Mouse (Mus musculus) heart, adult 2 months (tissue): ENCODE results near the gene Gprc5b. TPM values are rescaled to one million over a fixed set of nuclear protein-coding genes. Genes with fewer than 3 reads are reported as not detected.

Source experiments
- DNase-seq, 2 experiments: peaks; one replicate each; pipeline ENCODE4 v3.0.0; 2021
- H3K27ac ChIP-seq: fragments of 200-600 bp; 2 replicates; pipeline ENCODE4 v1.8.1; 2022
- H3K27me3 ChIP-seq: fragments of 200-500 bp; 2 replicates; pipeline ENCODE4 v1.6.1; 2012; ENCODE audit warnings: mild to moderate bottlenecking, low read length, inconsistent platforms, mixed read lengths; ENCODE audit not compliant: control insufficient read depth, insufficient read depth
- H3K36me3 ChIP-seq: fragments of 200-500 bp; 2 replicates; pipeline ENCODE4 v1.6.1; 2012; ENCODE audit warnings: low read length, inconsistent platforms; ENCODE audit not compliant: control insufficient read depth, insufficient read depth
- H3K4me1 ChIP-seq: fragments of 200-500 bp; 2 replicates; pipeline ENCODE4 v1.6.1; 2011; ENCODE audit warnings: low read length; ENCODE audit not compliant: control insufficient read depth, insufficient read depth
- H3K4me3 ChIP-seq: fragments of 200-600 bp; 2 replicates; pipeline ENCODE4 v1.8.1; 2022
- H3K79me2 ChIP-seq: fragments of 200-500 bp; replicated peaks from 2 replicates; pipeline ENCODE4 v1.6.1; 2012; ENCODE audit warnings: mild to moderate bottlenecking, inconsistent platforms, low read length, moderate library complexity, mixed read lengths; ENCODE audit not compliant: control insufficient read depth, insufficient read depth
- H3K9ac ChIP-seq: fragments of 200-500 bp; 2 replicates; pipeline ENCODE4 v1.6.1; 2012; ENCODE audit warnings: low read depth, mild to moderate bottlenecking, control low read depth, inconsistent platforms, low read length, mixed read lengths
- CTCF ChIP-seq: fragments of 200-600 bp; IDR thresholded peaks from 2 replicates; pipeline ENCODE4 v1.8.1; 2022; ENCODE audit warnings: antibody characterized with exemption, mild to moderate bottlenecking, moderate library complexity
- EP300 ChIP-seq: fragments of 200-500 bp; IDR thresholded peaks from 2 replicates; pipeline ENCODE4 v1.6.1; 2011; ENCODE audit warnings: low read depth, low read length, control low read depth; ENCODE audit not compliant: insufficient read depth
- POLR2A ChIP-seq: fragments of 200-500 bp; IDR thresholded peaks from 2 replicates; pipeline ENCODE4 v1.6.1; 2011; ENCODE audit warnings: mild to moderate bottlenecking, low read depth, low read length, control low read depth; ENCODE audit not compliant: insufficient read depth
- WGBS: fragments of 180-500 bp; shearing (Covaris S2); methylation state at CpG from one replicate; pipeline ENCODE4 v1.1.7; 2018; 5-methylcytosine and 5-hydroxymethylcytosine counted together
- intact Hi-C: fragments of 180-260 bp; cut with DNase I; formaldehyde crosslinking; loops from one replicate; pipeline ENCODE4 v1.15.1; 2025
- polyA plus RNA-seq: library from polyadenylated mRNA; depleted of rRNA; stranded (reverse); fragments of >200 nt; gene quantifications from 2 replicates; pipeline ENCODE4 v1.2.3, GENCODE M21; 2012
- total RNA-seq, 2 experiments: library from RNA; stranded (reverse); gene quantifications; 2 replicates each; pipeline ENCODE4 v1.2.3; 2021

Gprc5b gene
- total and polyA plus RNA-seq, 3 experiments, result 11.3 to 24.0 (median 11.6) TPM

DNA sequence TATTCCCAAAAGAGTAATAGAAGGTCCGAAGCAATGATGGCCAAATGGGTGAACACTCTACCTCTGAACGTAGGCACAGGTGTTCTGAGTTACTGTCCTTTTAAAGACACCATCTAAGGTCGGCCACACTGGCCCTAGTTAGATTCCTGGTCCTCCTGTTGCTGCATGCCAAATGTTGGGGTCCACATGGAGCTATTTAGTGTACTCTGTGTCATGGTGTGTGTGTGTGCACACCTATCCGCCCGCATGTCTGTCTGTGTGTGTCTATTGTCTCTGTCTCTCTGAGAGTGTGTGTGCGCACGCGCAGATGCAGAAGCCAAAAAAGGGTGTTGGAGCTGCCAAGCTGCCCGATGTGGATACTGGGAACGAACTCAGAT lies 17.9 kb downstream of the Gprc5b start:
- no peak for TF ChIP-seq CTCF
- Histone ChIP-seq H3K27ac (peak overlapping the region; percentile 60), H3K36me3 (no peaks in the 10 kb centered on the region), H3K79me2 (no peaks in the 10 kb centered on the region), H3K27me3 (no peaks in the 10 kb centered on the region), H3K4me3 (no peak overlapping the region), H3K4me1 (peaks cover 10% of the 10 kb centered on the region), H3K9ac (no peak overlapping the region)
- 78% methylated on average over 10 of the region's 10 CpGs for WGBS
- intact Hi-C loops, result no loop called here
- no peak for DNase-seq

DNA sequence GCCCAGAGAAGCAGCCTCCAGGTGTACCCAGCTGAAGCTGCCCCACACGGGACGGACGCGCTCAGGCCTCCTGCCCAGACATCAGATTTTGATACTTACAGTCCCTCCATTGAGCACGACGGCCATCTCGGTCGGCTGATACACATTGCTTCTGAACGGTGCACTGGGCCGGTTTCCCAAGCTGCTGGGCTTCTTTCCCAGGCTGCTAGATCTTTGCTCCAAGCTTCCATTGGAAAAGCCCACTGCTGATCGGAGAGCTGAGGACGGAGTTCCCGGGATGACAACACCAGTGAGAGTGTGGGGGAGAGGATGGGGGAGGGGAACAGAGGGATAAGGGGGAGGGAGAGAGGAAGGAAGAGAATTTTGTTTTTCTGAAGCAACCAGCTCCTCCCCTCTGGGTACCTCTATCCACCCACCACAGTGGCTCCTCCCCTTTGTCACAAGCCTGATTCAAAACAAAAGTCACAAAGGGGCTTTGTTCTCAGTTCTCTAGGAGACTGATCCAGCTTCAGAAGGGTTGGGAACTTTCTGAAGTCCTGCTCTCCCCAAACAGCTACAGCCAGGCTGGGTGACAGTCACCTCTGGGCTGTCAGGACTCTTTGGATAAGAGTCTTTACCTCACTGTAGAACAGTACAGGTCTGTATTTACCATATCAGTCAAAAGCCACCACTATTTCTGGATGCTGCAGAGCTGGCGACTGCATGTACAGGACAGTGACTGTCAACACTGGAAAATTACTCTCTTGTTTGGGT lies 18.4 kb downstream of the Gprc5b start:
- Histone ChIP-seq H3K4me3 (peak overlapping the region; percentile 10; the same call in 1 of the 2 replicates), H3K27me3 (no peaks in the 10 kb centered on the region), H3K4me1 (peaks cover 5% of the 10 kb centered on the region), H3K36me3 (no peaks in the 10 kb centered on the region), H3K9ac (no peak overlapping the region), H3K79me2 (no peaks in the 10 kb centered on the region), H3K27ac (peak overlapping the region; percentile 60)
- intact Hi-C loops, result no loop called here
- 19% methylated on average over 14 of the region's 14 CpGs for WGBS
- 0 out of 2 replicates have a peak, but pooled peaks have one; percentile 42 for TF ChIP-seq POLR2A
- TF ChIP-seq EP300, result no peak
- DNase-seq, result peak; percentile 76 to 79

DNA sequence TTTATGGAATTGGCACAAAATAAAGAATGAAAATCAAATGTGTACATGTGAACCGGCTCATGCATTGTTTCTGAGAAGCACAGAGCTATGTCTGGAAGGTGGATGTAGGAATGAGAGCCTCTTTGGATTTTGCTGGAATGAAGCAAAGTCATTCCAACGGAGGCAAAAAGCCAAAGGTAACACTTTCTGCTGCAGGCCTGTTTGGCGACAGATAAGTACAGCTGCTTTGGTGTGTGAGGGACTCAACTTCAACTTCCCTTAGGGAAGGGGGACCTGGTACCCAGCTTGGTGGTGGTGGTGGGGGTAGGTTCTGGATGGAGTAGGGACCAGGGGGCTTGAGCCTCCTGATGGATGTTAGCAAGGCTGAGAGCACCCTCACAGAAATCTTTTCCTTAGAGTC lies 19.2 kb downstream of the Gprc5b start:
- DNase-seq, result peak in 1 of 2 experiments; percentile 21
- Histone ChIP-seq H3K36me3 (no peaks in the 10 kb centered on the region), H3K27ac (peak overlapping the region; percentile 32), H3K4me3 (peak overlapping the region; percentile 10; the same call in 1 of the 2 replicates), H3K79me2 (no peaks in the 10 kb centered on the region), H3K4me1 (peaks cover 3% of the 10 kb centered on the region), H3K27me3 (no peaks in the 10 kb centered on the region), H3K9ac (no peak overlapping the region)
- WGBS, result 31% methylated on average over 3 of the region's 3 CpGs
- TF ChIP-seq POLR2A, result no peak
- no peak for TF ChIP-seq EP300
- TF ChIP-seq CTCF, result no peak
- intact Hi-C loops, result no loop called here

DNA sequence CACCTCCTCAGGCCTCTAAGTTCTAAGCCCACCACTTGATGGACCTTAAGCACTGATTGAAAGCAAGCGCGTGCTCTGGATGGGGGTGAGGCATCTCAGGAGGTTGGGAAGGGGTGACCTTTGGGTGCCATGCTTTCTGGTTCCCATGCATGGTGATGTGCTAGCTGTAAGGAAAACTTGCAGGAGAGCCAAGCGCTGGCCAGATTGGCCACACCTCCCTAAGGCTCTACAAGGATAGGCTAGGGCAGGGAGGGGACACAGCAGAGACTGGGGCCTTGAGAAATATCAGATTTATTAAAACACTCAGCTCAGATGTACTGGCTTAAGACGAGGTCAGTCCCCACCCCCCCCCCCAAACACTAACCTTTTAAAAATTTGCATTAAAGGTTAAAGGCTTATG lies 21.6 kb downstream of the Gprc5b start:
- peaks cover 3% of the 10 kb centered on the region for H3K4me1 ChIP-seq
- TF ChIP-seq EP300, result no peak
- TF ChIP-seq POLR2A, result no peak
- no peak for TF ChIP-seq CTCF
- H3K79me2 ChIP-seq, result no peaks in the 10 kb centered on the region
- WGBS, result 90% methylated on average over 4 of the region's 4 CpGs
- no peak overlapping the region for H3K4me3 ChIP-seq
- H3K36me3 ChIP-seq, result no peaks in the 10 kb centered on the region
- H3K27ac ChIP-seq, result no peak overlapping the region
- no peaks in the 10 kb centered on the region for H3K27me3 ChIP-seq
- intact Hi-C loops, result no loop called here
- no peak overlapping the region for H3K9ac ChIP-seq
- no peak for DNase-seq

DNA sequence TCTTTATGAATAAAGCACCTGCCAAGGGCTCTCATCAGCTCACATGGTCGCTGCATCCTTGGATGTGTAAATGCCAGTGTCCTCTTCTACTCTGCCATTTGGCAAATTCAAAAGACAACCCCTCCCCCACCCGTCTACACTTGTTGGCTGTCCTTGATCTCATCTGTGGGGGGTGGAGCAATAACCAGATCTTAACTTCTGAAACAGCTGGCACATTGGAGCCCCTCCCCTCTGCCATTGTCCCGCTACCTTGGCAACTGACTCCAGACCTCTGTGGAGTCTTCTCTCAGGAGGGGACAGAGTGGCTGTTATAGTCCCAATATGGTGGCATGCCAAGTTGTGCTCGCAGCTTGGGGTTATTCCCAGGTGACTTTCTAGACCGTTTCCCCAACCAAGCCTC lies 22.7 kb downstream of the Gprc5b start:
- no peak overlapping the region for H3K27ac ChIP-seq
- no peak overlapping the region for H3K4me3 ChIP-seq
- peaks cover 3% of the 10 kb centered on the region for H3K4me1 ChIP-seq
- H3K79me2 ChIP-seq, result no peaks in the 10 kb centered on the region
- DNase-seq, result no peak
- no peaks in the 10 kb centered on the region for H3K36me3 ChIP-seq
- no peaks in the 10 kb centered on the region for H3K27me3 ChIP-seq
- no peak overlapping the region for H3K9ac ChIP-seq
- no peak for TF ChIP-seq EP300
- no peak for TF ChIP-seq POLR2A
- TF ChIP-seq CTCF, result no peak
- 76% methylated on average over 5 of the region's 5 CpGs for WGBS
- intact Hi-C loops, result no loop called here

DNA sequence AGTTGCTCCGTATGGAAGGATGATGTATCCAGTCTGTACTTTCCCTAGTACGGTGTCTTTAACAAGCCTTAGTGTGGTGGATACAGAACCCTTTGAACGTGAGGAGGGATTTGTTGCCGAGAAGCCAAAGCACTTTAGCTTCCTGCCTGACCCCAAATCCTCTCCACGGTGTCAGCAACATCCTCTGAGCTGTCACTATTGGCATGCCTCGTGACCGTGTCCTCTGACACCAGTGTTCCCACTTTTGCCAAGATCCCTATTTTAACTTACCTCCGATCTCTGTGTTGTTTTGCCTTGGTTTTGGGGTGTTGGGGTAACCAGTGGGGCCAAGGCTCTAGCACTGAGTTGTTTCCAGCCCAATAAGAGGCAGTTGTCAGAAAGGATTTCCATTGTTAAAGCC lies 23.5 kb downstream of the Gprc5b start:
- TF ChIP-seq EP300 (no peak), POLR2A (no peak), CTCF (no peak)
- no peak overlapping the region for H3K4me3 ChIP-seq
- no peak overlapping the region for H3K9ac ChIP-seq
- H3K36me3 ChIP-seq, result no peaks in the 10 kb centered on the region
- no peaks in the 10 kb centered on the region for H3K27me3 ChIP-seq
- H3K4me1 ChIP-seq, result peaks cover 2% of the 10 kb centered on the region
- intact Hi-C loops, result no loop called here
- no peak overlapping the region for H3K27ac ChIP-seq
- no peaks in the 10 kb centered on the region for H3K79me2 ChIP-seq
- DNase-seq, result no peak
- WGBS, result 50% methylated on average over 8 of the region's 8 CpGs
